Mouse (Mus musculus) olfactory bulb, adult 2 months (tissue): ENCODE measurements at regions not wholly inside any gene's neighbourhood (a gene's known extent, or its start where the extent isn't known, plus 50 kb on each side); places are given as distances from the start of the nearest gene placed in this dataset.

Source experiments
- CTCF ChIP-seq: fragments of 200-500 bp; IDR thresholded peaks from 2 replicates; pipeline ENCODE4 v1.5.1; 2012; ENCODE audit warnings: low read depth, mild to moderate bottlenecking, low read length, moderate library complexity; ENCODE audit not compliant: insufficient read depth
- POLR2A ChIP-seq: fragments of 200-500 bp; IDR thresholded peaks from 2 replicates; pipeline ENCODE4 v1.6.1; 2012; ENCODE audit warnings: mild to moderate bottlenecking, low read depth, low read length, moderate library complexity; ENCODE audit not compliant: insufficient read depth

GRCm38 (mm10) chr13:25933783-25934182 is 663.5 kb upstream of the Nrsn1 start:
- TF ChIP-seq CTCF, result no peak
- TF ChIP-seq POLR2A, result no peak
